Mouse (Mus musculus): ENCODE data around the gene Slc36a4. TPM values are rescaled to one million over a fixed set of nuclear protein-coding genes. Genes with fewer than 3 reads are reported as not detected.
A peak's percentile ranks its signal among the peaks of the same experiment; 100 is the strongest.

The Slc36a4 gene
- total and polyA plus RNA-seq, 3 experiments, result 6.6 to 9.2 (median 9.0) TPM

DNA sequence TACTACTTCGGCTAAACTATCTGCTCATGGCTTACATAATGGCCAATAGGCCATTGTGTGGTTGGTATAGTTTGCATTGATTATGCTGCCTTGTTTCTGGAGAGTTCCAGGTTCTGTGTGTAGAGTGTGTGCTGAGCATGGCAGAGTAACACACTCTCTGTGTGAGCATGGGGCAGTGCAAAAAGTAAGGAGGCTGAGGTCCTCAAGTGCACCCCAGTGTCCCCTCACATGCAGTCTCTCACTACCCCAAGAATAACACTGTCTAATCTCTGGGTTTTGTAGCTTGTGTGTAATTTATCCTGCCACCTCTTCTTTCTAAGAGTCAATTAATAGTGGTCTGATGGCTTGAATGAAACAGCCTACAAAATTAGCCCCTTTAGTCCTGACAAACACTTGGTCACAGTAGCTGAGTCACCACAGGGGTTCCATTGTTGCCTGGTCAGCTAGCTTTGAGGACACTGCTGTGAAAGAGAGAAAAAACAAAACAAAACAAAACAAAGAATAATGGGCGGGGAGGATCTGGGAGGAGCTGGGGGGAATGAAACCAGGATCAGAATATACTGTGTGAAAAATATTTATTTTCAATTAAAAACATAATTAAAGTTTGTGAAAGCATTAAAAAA lies 36.6 kb downstream of the Slc36a4 start:
- TF ChIP-seq JUND (conservative IDR thresholded peaks at IDR 0.05; ENCODE audit: low read depth, low read length) (no peak), MAX (IDR thresholded peaks at IDR 0.05; ENCODE audit: low read length) (no peak), ETS1 (conservative IDR thresholded peaks at IDR 0.05; ENCODE audit: low read depth, low read length) (no peak), BHLHE40 (IDR thresholded peaks at IDR 0.05; ENCODE audit: low read depth, low read length) (no peak), TBP (conservative IDR thresholded peaks at IDR 0.05; ENCODE audit: low read depth, low read length) (no peak), UBTF (IDR thresholded peaks at IDR 0.05; ENCODE audit: low read depth, low read length) (no peak), RAD21 (IDR thresholded peaks at IDR 0.05; ENCODE audit: low read depth, low read length) (no peak), ELF1 (IDR thresholded peaks at IDR 0.05; ENCODE audit: low read depth, low read length) (no peak), GABPA (IDR thresholded peaks at IDR 0.05; ENCODE audit: insufficient replicate concordance, low read depth, low read length) (no peak), HCFC1 (IDR thresholded peaks at IDR 0.05; ENCODE audit: low read depth, low read length) (no peak), NELFE (IDR thresholded peaks at IDR 0.05; ENCODE audit: low read depth, low read length) (no peak), USF2 (conservative IDR thresholded peaks at IDR 0.05; ENCODE audit: low read depth, low read length) (no peak), MAZ (IDR thresholded peaks at IDR 0.05; ENCODE audit: low read depth, low read length) (no peak), MAFK (IDR thresholded peaks at IDR 0.05; ENCODE audit: insufficient replicate concordance, low read length) (no peak), POLR2AphosphoS2 (IDR thresholded peaks at IDR 0.05; ENCODE audit: low read depth, low read length) (no peak)

DNA sequence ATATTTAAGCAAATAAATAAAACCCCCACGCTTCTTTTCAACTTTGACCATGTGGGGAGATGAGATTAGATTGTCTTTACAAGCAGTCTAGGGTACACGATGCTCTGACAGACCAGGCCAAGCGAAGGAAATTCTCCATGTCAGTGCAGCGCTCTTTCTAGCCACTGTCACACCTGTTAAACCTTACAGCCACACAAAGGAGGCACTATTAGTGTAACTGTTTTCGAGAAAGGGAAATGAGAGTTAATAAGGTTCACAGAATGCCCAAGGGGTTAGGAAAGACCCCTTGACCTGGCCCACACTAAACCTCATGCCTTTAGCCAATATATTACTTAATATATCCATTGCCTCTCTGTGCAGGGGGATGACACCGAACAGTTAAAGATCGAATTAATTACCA lies 37.1 kb downstream of the Slc36a4 start:
- in situ Hi-C loops (cut with MboI; ENCODE audit: low pct_ligation_motif_present, low pct_unique_long_range_greater_than_20kb, low sequenced_read_pairs) (no loop called here), dilution Hi-C loops (cut with MboI; ENCODE audit: extremely low pct_ligation_motif_present, extremely low pct_unique_long_range_greater_than_20kb, low sequenced_read_pairs) (no loop called here)
- Histone ChIP-seq H3K27ac (ENCODE audit: insufficient read depth, low read depth) (no peak overlapping the region), H3K4me1 (ENCODE audit: control insufficient read depth in 1 of 2, insufficient read depth in 2 of 2) (peaks cover 14 to 43% of the 10 kb centered on the region in 2 experiments), H3K27me3 (replicated peaks) (no peaks in the 10 kb centered on the region), H3K9me3 (replicated peaks; ENCODE audit: low read length) (no peaks in the 10 kb centered on the region), H3K4me2 (ENCODE audit: insufficient read depth, low read depth, poor library complexity, severe bottlenecking) (0 out of 2 replicates have a peak overlapping the region, but pooled peaks have one; percentile 31), H3K4me3 (replicated peaks in 1 of 3; ENCODE audit: low read depth in 2 of 3, low read length in 2 of 3, poor library complexity in 1 of 3) (no peak overlapping the region), H3K9ac (ENCODE audit: insufficient read depth, low read depth) (no peak overlapping the region), H3K79me2 (replicated peaks; ENCODE audit: control insufficient read depth, extremely low read depth, insufficient read depth, poor library complexity, severe bottlenecking) (no peaks in the 10 kb centered on the region), H3K36me3 (replicated peaks in 1 of 2; ENCODE audit: control insufficient read depth in 1 of 2, insufficient read depth in 1 of 2, low read length in 1 of 2) (no peaks in the 10 kb centered on the region)
- TF ChIP-seq EP300 (IDR thresholded peaks at IDR 0.05; ENCODE audit: low read length), result peak; percentile 59
- TF ChIP-seq TCF12 (IDR thresholded peaks at IDR 0.05; ENCODE audit: low read depth, low read length), result peak; percentile 33; the same call in 1 of the 2 replicates
- 0 out of 2 replicates have a peak, but pooled peaks have one; percentile 14 for TF ChIP-seq MAFK (IDR thresholded peaks at IDR 0.05; ENCODE audit: insufficient replicate concordance, low read length)
- no peak for TF ChIP-seq POLR2AphosphoS2 (IDR thresholded peaks at IDR 0.05; ENCODE audit: low read depth, low read length)
- TF ChIP-seq IRF4 (IDR thresholded peaks at IDR 0.05; ENCODE audit: low read depth, low read length), result peak; percentile 67
- DNase-seq (ENCODE audit: extremely low read depth), result no peak

More for the DNA sequence above, 36.6 kb downstream of the Slc36a4 start:
- Histone ChIP-seq H3K79me2 (replicated peaks; ENCODE audit: control insufficient read depth, extremely low read depth, insufficient read depth, poor library complexity, severe bottlenecking) (no peaks in the 10 kb centered on the region), H3K4me2 (ENCODE audit: insufficient read depth, low read depth, poor library complexity, severe bottlenecking) (no peak overlapping the region), H3K4me1 (ENCODE audit: control insufficient read depth in 1 of 2, insufficient read depth in 2 of 2) (peaks cover 14 to 43% of the 10 kb centered on the region in 2 experiments), H3K27me3 (replicated peaks) (no peaks in the 10 kb centered on the region), H3K27ac (ENCODE audit: insufficient read depth, low read depth) (no peak overlapping the region), H3K36me3 (replicated peaks in 1 of 2; ENCODE audit: control insufficient read depth in 1 of 2, insufficient read depth in 1 of 2, low read length in 1 of 2) (no peaks in the 10 kb centered on the region), H3K9me3 (replicated peaks; ENCODE audit: low read length) (no peaks in the 10 kb centered on the region), H3K9ac (ENCODE audit: insufficient read depth, low read depth) (no peak overlapping the region), H3K4me3 (replicated peaks in 1 of 3; ENCODE audit: low read depth in 2 of 3, low read length in 2 of 3, poor library complexity in 1 of 3) (no peak overlapping the region)
- dilution Hi-C loops (cut with MboI; ENCODE audit: extremely low pct_ligation_motif_present, extremely low pct_unique_long_range_greater_than_20kb, low sequenced_read_pairs) (no loop called here), in situ Hi-C loops (cut with MboI; ENCODE audit: low pct_ligation_motif_present, low pct_unique_long_range_greater_than_20kb, low sequenced_read_pairs) (no loop called here)
- no peak for DNase-seq (ENCODE audit: extremely low read depth)

Data from CH12.LX (cell line).